Comparison of ENCODE assay signal across 8 mouse cellular contexts in the genomic region with DNA sequence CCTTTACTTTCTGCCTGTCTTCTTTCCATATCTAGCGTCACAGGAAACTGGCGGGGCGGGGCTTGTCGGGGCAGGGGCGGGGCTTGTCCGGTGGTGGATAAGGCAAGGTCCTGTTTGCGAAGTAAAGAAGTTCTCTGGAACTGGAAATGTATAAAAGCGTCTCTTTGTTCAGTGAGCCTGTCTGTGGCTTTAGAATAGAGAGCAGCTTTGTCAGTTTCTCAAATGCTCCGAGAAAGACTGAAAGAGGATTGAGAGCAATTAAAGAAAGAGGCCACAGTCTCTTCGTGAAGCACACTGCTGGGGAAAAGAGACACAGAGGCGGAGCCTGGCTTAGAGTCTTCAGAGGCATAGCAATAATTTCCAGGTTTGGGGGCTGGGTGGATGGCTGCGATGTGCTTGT. TPM values are rescaled to one million over a fixed set of nuclear protein-coding genes. Genes with fewer than 3 reads are reported as not detected.
DNase-seq lines count a peak whose midpoint lies in the region; ATAC-seq and TF ChIP-seq lines count a peak whose summit lies in the region.

No protein-coding gene starts in this region.

- H3K4me2 ChIP-seq in forebrain, embryonic 15.5 days (replicated peaks), result no peak overlapping the region; the same call in 1 of the 2 replicates
- 0 out of 2 replicates have a peak overlapping the region, but pooled peaks have one; percentile 15 for H3K4me2 ChIP-seq in hindbrain, embryonic 13.5 days
- peak overlapping the region; percentile 65 for H3K4me2 ChIP-seq in liver, postnatal 0 days (ENCODE audit: low read depth, low read length)

- peaks cover 27% of the 10 kb centered on the region for H3K27me3 ChIP-seq in forebrain, embryonic 10.5 days (ENCODE audit: poor library complexity, severe bottlenecking)
- H3K27me3 ChIP-seq in forebrain, embryonic 15.5 days, result peaks cover under 1% of the 10 kb centered on the region; the same call in 1 of the 2 replicates
- peaks cover 15% of the 10 kb centered on the region; the same call in 1 of the 2 replicates for H3K27me3 ChIP-seq in hindbrain, embryonic 13.5 days
- 0 out of 2 replicates have a peak, but pooled peaks cover 2% of the 10 kb centered on the region for H3K27me3 ChIP-seq in liver, postnatal 0 days (ENCODE audit: insufficient read depth, low read length)

- no peak for ATAC-seq in forebrain, embryonic 15.5 days (replicated peaks)
- ATAC-seq in hindbrain, embryonic 13.5 days (ENCODE audit: low FRiP score), result no peak
- no peak for ATAC-seq in liver, postnatal 0 days

- 25% methylated on average over 12 of the region's 12 CpGs for WGBS in forebrain, embryonic 10.5 days
- 17% methylated on average over 12 of the region's 12 CpGs for WGBS in forebrain, embryonic 15.5 days
- WGBS in hindbrain, embryonic 13.5 days, result 31% methylated on average over 12 of the region's 12 CpGs
- WGBS in liver, postnatal 0 days (ENCODE audit: insufficient replicate concordance), result 10% methylated on average over 12 of the region's 12 CpGs

- H3K4me3 ChIP-seq in forebrain, embryonic 10.5 days, result peak overlapping the region; percentile 33
- H3K4me3 ChIP-seq in forebrain, embryonic 15.5 days, result no peak overlapping the region
- H3K4me3 ChIP-seq in hindbrain, embryonic 13.5 days, result no peak overlapping the region
- peak overlapping the region; percentile 26 for H3K4me3 ChIP-seq in liver, postnatal 0 days (ENCODE audit: low read depth, low read length)

- peaks cover 30% of the 10 kb centered on the region for H3K4me1 ChIP-seq in forebrain, embryonic 10.5 days
- H3K4me1 ChIP-seq in forebrain, embryonic 15.5 days, result peaks cover 8% of the 10 kb centered on the region
- H3K4me1 ChIP-seq in hindbrain, embryonic 13.5 days (replicated peaks), result peaks cover 13% of the 10 kb centered on the region
- H3K4me1 ChIP-seq in liver, postnatal 0 days (ENCODE audit: insufficient read depth), result peaks cover 21% of the 10 kb centered on the region

- DNase-seq in forebrain, embryonic 10.5 days (ENCODE audit: extremely low spot score, low spot score), result no peak
- DNase-seq in spleen, postnatal 10 days (ENCODE audit: low spot score in 2 of 2), result peak; percentile 34 to 72
- DNase-seq in spleen, adult 12 weeks (ENCODE audit: low spot score), result no peak
- peak; percentile 85 for DNase-seq in liver, postnatal 0 days
- peak; percentile 64 for DNase-seq in thymus, postnatal 14 days
- DNase-seq in gastrocnemius, postnatal 14 days, result no peak

- no peaks in the 10 kb centered on the region for H3K36me3 ChIP-seq in forebrain, embryonic 10.5 days (replicated peaks)
- no peaks in the 10 kb centered on the region for H3K36me3 ChIP-seq in forebrain, embryonic 15.5 days
- no peaks in the 10 kb centered on the region for H3K36me3 ChIP-seq in hindbrain, embryonic 13.5 days
- H3K36me3 ChIP-seq in liver, postnatal 0 days (replicated peaks; ENCODE audit: insufficient read depth, low read length), result no peaks in the 10 kb centered on the region

- no peak overlapping the region for H3K9ac ChIP-seq in forebrain, embryonic 15.5 days (replicated peaks)
- H3K9ac ChIP-seq in hindbrain, embryonic 13.5 days, result no peak overlapping the region
- H3K9ac ChIP-seq in liver, postnatal 0 days (replicated peaks), result peak overlapping the region; percentile 53; the same call in 1 of the 2 replicates

- intact Hi-C loops in gastrocnemius, postnatal 14 days (cut with DNase I; ENCODE audit: low total_unique reads), result no loop called here

- no peak for TF ChIP-seq CTCF in liver, postnatal 0 days (IDR thresholded peaks at IDR 0.05; ENCODE audit: low read depth)

- no peak for TF ChIP-seq EP300 in liver, postnatal 0 days (IDR thresholded peaks at IDR 0.05; ENCODE audit: low read depth)

- no peaks in the 10 kb centered on the region for H3K9me3 ChIP-seq in forebrain, embryonic 10.5 days
- H3K9me3 ChIP-seq in forebrain, embryonic 15.5 days, result no peaks in the 10 kb centered on the region
- H3K9me3 ChIP-seq in hindbrain, embryonic 13.5 days, result no peaks in the 10 kb centered on the region
- H3K9me3 ChIP-seq in liver, postnatal 0 days (ENCODE audit: low read length), result no peaks in the 10 kb centered on the region

- H3K27ac ChIP-seq in forebrain, embryonic 10.5 days, result peak overlapping the region; percentile 48; the same call in 1 of the 2 replicates
- no peak overlapping the region for H3K27ac ChIP-seq in forebrain, embryonic 15.5 days (replicated peaks)
- no peak overlapping the region for H3K27ac ChIP-seq in hindbrain, embryonic 13.5 days
- peak overlapping the region; percentile 71; the same call in 1 of the 2 replicates for H3K27ac ChIP-seq in liver, postnatal 0 days (ENCODE audit: low read depth)

RNA-seq across cellular contexts. Expression of gene Ints14, which starts 4.4 kb away (rescaled TPM):
- 74.2 and 77.6 TPM in 2 replicates for polyA plus RNA-seq in forebrain, embryonic 10.5 days (2016; fragmentation: Nextera tagmentation; extraction: Ambion mirVana)
- 45.0 and 45.6 TPM in 2 replicates for polyA plus RNA-seq in forebrain, embryonic 15.5 days (2015; fragmentation: Nextera tagmentation; extraction: Ambion mirVana)
- 40.6 and 43.9 TPM in 2 replicates for polyA plus RNA-seq in hindbrain, embryonic 13.5 days (2015; fragmentation: Nextera tagmentation; extraction: Ambion mirVana)
- 10.5 and 11.1 TPM in 2 replicates for polyA plus RNA-seq in liver, postnatal 0 days (2015; fragmentation: Nextera tagmentation; extraction: Ambion mirVana)
- 10 to 100 TPM; 21.7 to 23.4 TPM for total RNA-seq in gastrocnemius, postnatal 14 days (2021)

RNA-seq across cellular contexts. Expression of gene Slc24a1, which starts 4.9 kb away (rescaled TPM):
- 0.04 TPM in 1 of 2 replicates, not detected in the other for polyA plus RNA-seq in forebrain, embryonic 10.5 days (2016; fragmentation: Nextera tagmentation; extraction: Ambion mirVana)
- 0.04 and 0.10 TPM in 2 replicates for polyA plus RNA-seq in forebrain, embryonic 15.5 days (2015; fragmentation: Nextera tagmentation; extraction: Ambion mirVana)
- 0.05 and 0.10 TPM in 2 replicates for polyA plus RNA-seq in hindbrain, embryonic 13.5 days (2015; fragmentation: Nextera tagmentation; extraction: Ambion mirVana)
- 0.02 and 0.04 TPM in 2 replicates for polyA plus RNA-seq in liver, postnatal 0 days (2015; fragmentation: Nextera tagmentation; extraction: Ambion mirVana)
- total RNA-seq in gastrocnemius, postnatal 14 days (2021), result under 1 TPM in 1 of 2 experiments, not detected in 1; 0.04 TPM

Comparison
In these comparisons a context has a peak if more than half of its experiments do, and no peak if none do; other contexts are left out.
1. DNase-seq: peak in spleen, postnatal 10 days (2 of 2), liver, postnatal 0 days (single experiment) and thymus, postnatal 14 days (single experiment); none in forebrain, embryonic 10.5 days (single experiment), spleen, adult 12 weeks (single experiment) and gastrocnemius, postnatal 14 days (single experiment).
2. H3K27ac ChIP-seq: peak in forebrain, embryonic 10.5 days (single experiment) and liver, postnatal 0 days (single experiment); none in forebrain, embryonic 15.5 days (single experiment) and hindbrain, embryonic 13.5 days (single experiment).
3. H3K4me3 ChIP-seq: peak in forebrain, embryonic 10.5 days (single experiment) and liver, postnatal 0 days (single experiment); none in forebrain, embryonic 15.5 days (single experiment) and hindbrain, embryonic 13.5 days (single experiment).